Mouse (Mus musculus): ENCODE results near the gene Cfap70. TPM values are rescaled to one million over a fixed set of nuclear protein-coding genes. Genes with fewer than 3 reads are reported as not detected.

Gene Cfap70
- not detected in 2 replicates for total RNA-seq (2023)

GRCm38 (mm10) chr14:20451765-20452331, at the start of gene Cfap70:
Gene Cfap70, minus strand, starts transcription at chr14:20452226.

GRCm38 (mm10) chr14:20496603-20497002, 44.6 kb upstream of the Cfap70 start, which contains the start of gene Mss51:
Gene Mss51, minus strand, starts transcription at chr14:20496901.

GRCm38 (mm10) chr14:20479291-20480194, 27.5 kb upstream of the Cfap70 start, which contains the start of gene Anxa7:
Gene Anxa7, minus strand, starts transcription at chr14:20480133.

GRCm38 (mm10) chr14:20393205-20393913, 58.7 kb downstream of the Cfap70 start, which contains the start of gene Mrps16:
Gene Mrps16, minus strand, starts transcription at chr14:20393634.

GRCm38 (mm10) chr14:20388441-20389129, 63.4 kb downstream of the Cfap70 start, which contains the start of gene Dnajc9:
Gene Dnajc9, minus strand, starts transcription at chr14:20388910.

GRCm38 (mm10) chr14:20347991-20348541, 104.0 kb downstream of the Cfap70 start, which contains the start of the genes Ecd and Fam149b:
Gene Ecd, minus strand, starts transcription at chr14:20348121.
Gene Fam149b, plus strand, starts transcription at chr14:20348162.

Other genes starting within 250 kb of the Cfap70 start
- not detected in 2 replicates for gene Kcnk16, start 183.0 kb downstream of the Cfap70 start, total RNA-seq (2023)
- gene Nudt13, start 157.5 kb downstream of the Cfap70 start, total RNA-seq (2023): 4.8 and 12.4 TPM in 2 replicates
- gene Ecd, start 104.1 kb downstream of the Cfap70 start, total RNA-seq (2023): 15.8 and 17.2 TPM in 2 replicates
- gene Fam149b, start 104.1 kb downstream of the Cfap70 start, total RNA-seq (2023): 17.1 and 18.2 TPM in 2 replicates
- gene Dnajc9, start 63.3 kb downstream of the Cfap70 start, total RNA-seq (2023): 33.3 and 35.2 TPM in 2 replicates
- gene Mrps16, start 58.6 kb downstream of the Cfap70 start, total RNA-seq (2023): 17.7 and 23.3 TPM in 2 replicates
- gene Anxa7, start 27.9 kb upstream of the Cfap70 start, total RNA-seq (2023): 51.9 and 57.8 TPM in 2 replicates
- 1.3 and 1.8 TPM in 2 replicates for gene Mss51, start 44.7 kb upstream of the Cfap70 start, total RNA-seq (2023)
- 37.6 and 37.7 TPM in 2 replicates for gene Ppp3cb, start 94.3 kb upstream of the Cfap70 start, total RNA-seq (2023)
- 2.5 and 2.9 TPM in 2 replicates for gene Usp54, start 188.8 kb upstream of the Cfap70 start, total RNA-seq (2023)
- not detected in 2 replicates for gene Myoz1, start 204.3 kb upstream of the Cfap70 start, total RNA-seq (2023)
- gene Synpo2l, start 216.1 kb upstream of the Cfap70 start, total RNA-seq (2023): not detected in 2 replicates
- gene Sec24c, start 222.1 kb upstream of the Cfap70 start, total RNA-seq (2023): 193 and 233 TPM in 2 replicates
- gene Fut11, start 242.7 kb upstream of the Cfap70 start, total RNA-seq (2023): 3.5 and 4.5 TPM in 2 replicates

Data from neutrophil, adult 65 days (primary cell).